Mouse (Mus musculus): Measurements from ENCODE around the gene Vps36. TPM values are rescaled to one million over a fixed set of nuclear protein-coding genes. Genes with fewer than 3 reads are reported as not detected.

The Vps36 gene
- polyA plus RNA-seq, 1 experiment from 2014 or later = 34.0 TPM

DNA sequence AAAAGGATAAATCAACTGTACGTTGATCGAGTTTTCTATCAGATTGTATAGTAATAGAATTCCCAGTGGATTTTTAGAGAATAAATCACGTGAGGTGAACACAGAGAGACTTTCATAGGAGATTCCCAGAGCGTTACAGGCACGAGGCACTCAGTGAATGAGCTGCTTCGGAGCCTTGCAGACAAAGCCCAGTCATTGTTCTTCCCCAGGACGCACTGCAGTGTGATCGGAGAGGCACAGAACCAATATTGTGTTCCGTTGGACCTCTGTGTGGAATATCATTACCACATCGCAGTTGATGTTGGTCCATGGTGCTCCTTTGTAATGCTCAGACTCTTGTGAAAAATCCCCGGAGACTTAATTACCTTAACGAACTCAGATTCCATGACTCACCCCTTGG lies 55.3 kb downstream of the Vps36 start:
- ATAC-seq = no peak
- H3K27ac ChIP-seq (ENCODE audit: low read length) = no peak overlapping the region
- 82% methylated on average over 12 of the region's 12 CpGs for WGBS

DNA sequence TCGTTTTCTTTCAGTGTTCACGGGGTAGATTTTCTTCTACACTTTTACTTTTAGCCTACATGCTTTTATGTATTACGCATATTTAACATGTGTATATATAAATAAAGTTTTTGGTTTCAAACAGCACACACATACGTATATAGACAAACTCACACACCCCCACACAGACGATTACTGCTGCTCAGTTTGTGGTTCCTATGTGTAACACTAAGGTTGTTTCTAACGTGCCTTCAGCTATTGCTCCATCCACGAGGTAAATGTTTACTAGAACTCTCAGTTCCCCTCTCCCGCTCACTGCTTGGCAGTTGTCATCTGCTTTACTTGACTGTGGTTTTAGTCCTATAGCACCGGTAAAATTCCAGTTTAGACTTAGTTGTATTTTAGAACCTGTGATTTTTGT lies 56.5 kb downstream of the Vps36 start:
- H3K4me3 ChIP-seq (ENCODE audit: low read length) = no peak overlapping the region
- no peaks in the 10 kb centered on the region for H3K4me1 ChIP-seq (ENCODE audit: control insufficient read depth, insufficient read depth, low read length)
- H3K27ac ChIP-seq (ENCODE audit: low read length) = no peak overlapping the region
- no peaks in the 10 kb centered on the region for H3K27me3 ChIP-seq (replicated peaks; ENCODE audit: control insufficient read depth, insufficient read depth, low read length)
- H3K4me2 ChIP-seq (ENCODE audit: low read depth, low read length) = no peak overlapping the region
- 70% methylated on average over 9 of the region's 9 CpGs for WGBS
- H3K9me3 ChIP-seq (ENCODE audit: control insufficient read depth, low read length) = peaks cover 2% of the 10 kb centered on the region; the same call in 1 of the 2 replicates
- H3K9ac ChIP-seq (ENCODE audit: low read depth, low read length) = no peak overlapping the region
- ATAC-seq = no peak
- no peaks in the 10 kb centered on the region for H3K36me3 ChIP-seq (ENCODE audit: control insufficient read depth, insufficient read depth, low read length)

More for the DNA sequence above, 55.3 kb downstream of the Vps36 start:
- Histone ChIP-seq H3K4me2 (ENCODE audit: low read depth, low read length) (no peak overlapping the region), H3K9ac (ENCODE audit: low read depth, low read length) (no peak overlapping the region), H3K36me3 (ENCODE audit: control insufficient read depth, insufficient read depth, low read length) (no peaks in the 10 kb centered on the region), H3K4me1 (ENCODE audit: control insufficient read depth, insufficient read depth, low read length) (no peaks in the 10 kb centered on the region), H3K27me3 (replicated peaks; ENCODE audit: control insufficient read depth, insufficient read depth, low read length) (no peaks in the 10 kb centered on the region), H3K9me3 (ENCODE audit: control insufficient read depth, low read length) (no peaks in the 10 kb centered on the region), H3K4me3 (ENCODE audit: low read length) (no peak overlapping the region)

DNA sequence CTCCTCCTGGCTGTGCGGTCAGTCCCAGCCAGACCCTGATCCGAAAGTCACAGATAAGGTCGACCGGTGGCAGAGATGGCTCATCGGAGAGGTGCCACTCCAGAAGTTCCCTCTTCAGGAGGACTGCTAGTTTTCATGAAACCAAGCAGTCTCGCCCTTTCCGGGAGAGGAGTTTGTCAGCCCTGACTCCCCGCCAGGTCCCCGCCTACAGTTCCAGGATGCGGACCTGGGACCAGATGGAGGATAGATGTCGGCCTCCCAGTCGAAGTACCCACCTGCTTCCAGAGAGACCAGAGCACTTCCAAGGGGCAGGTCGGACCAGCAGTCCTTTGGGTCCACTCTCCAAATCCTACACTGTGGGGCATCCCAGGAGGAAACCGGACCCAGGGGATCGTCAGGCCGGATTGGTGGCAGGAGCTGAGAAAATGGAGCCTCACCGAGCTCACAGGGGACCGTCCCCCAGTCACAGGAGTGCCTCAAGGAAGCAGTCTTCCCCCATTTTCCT lies 66.4 kb downstream of the Vps36 start:
- Histone ChIP-seq H3K4me2 (ENCODE audit: low read depth, low read length) (no peak overlapping the region), H3K36me3 (ENCODE audit: control insufficient read depth, insufficient read depth, low read length) (no peaks in the 10 kb centered on the region), H3K27me3 (replicated peaks; ENCODE audit: control insufficient read depth, insufficient read depth, low read length) (no peaks in the 10 kb centered on the region), H3K4me3 (ENCODE audit: low read length) (no peak overlapping the region), H3K9me3 (ENCODE audit: control insufficient read depth, low read length) (peaks cover 3% of the 10 kb centered on the region; the same call in 1 of the 2 replicates), H3K4me1 (ENCODE audit: control insufficient read depth, insufficient read depth, low read length) (no peaks in the 10 kb centered on the region), H3K27ac (ENCODE audit: low read length) (no peak overlapping the region), H3K9ac (ENCODE audit: low read depth, low read length) (no peak overlapping the region)
- no peak for ATAC-seq
- 84% methylated on average over 18 of the region's 18 CpGs for WGBS

DNA sequence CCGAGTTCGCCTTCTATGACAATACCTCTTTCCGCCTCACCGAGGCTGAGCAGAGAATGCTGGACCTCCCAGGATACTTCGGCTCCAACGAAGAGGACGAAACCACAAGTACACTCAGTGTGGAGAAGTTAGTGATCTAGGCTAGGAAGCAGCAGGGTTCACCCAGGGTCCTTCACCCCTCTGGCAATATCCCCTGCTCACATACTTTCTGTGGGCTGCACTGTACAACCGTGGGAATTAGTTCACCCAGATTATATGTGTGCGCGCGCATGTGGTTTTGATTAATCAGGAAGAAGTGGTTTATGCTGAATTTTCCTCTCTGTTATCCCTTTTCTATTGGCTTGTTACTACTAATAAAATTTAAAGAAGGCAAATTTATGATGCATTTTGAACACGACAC lies 66.9 kb downstream of the Vps36 start:
- Histone ChIP-seq H3K4me2 (ENCODE audit: low read depth, low read length) (no peak overlapping the region), H3K27ac (ENCODE audit: low read length) (no peak overlapping the region), H3K27me3 (replicated peaks; ENCODE audit: control insufficient read depth, insufficient read depth, low read length) (no peaks in the 10 kb centered on the region), H3K4me1 (ENCODE audit: control insufficient read depth, insufficient read depth, low read length) (no peaks in the 10 kb centered on the region), H3K4me3 (ENCODE audit: low read length) (no peak overlapping the region), H3K9ac (ENCODE audit: low read depth, low read length) (no peak overlapping the region), H3K36me3 (ENCODE audit: control insufficient read depth, insufficient read depth, low read length) (no peaks in the 10 kb centered on the region), H3K9me3 (ENCODE audit: control insufficient read depth, low read length) (no peaks in the 10 kb centered on the region)
- 86% methylated on average over 12 of the region's 12 CpGs for WGBS
- ATAC-seq = no peak

DNA sequence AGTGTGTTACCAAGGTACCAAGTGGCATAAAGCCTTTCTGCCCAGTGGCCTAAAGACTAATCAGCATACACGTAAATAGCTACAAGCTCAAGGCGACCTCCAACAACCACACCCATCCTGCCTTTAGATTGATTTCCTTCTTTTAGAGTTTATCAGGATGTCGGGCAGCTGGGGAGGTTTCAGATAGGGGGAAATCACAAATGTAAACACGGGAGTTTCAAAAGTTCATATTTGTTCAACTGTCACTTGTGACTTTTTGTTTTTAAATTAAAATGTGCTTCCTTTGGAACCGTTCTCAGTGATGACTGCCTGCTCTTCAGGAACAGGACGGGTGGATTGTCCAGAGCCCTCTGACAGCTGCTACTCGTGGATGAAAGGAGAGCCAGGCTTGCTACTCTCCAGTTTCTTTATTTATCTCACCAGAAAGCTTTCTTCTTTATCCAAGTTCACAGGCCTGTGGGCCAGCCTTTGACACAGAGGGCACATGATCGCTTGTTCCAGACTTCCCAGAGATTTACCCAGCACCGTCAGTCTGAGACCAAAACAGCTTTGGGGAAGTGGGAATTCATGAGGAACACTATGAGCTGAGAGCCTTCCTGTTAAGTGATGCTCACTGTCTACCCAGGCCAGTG lies 67.6 kb downstream of the Vps36 start:
- Histone ChIP-seq H3K9me3 (ENCODE audit: control insufficient read depth, low read length) (no peaks in the 10 kb centered on the region), H3K4me3 (ENCODE audit: low read length) (no peak overlapping the region), H3K4me1 (ENCODE audit: control insufficient read depth, insufficient read depth, low read length) (no peaks in the 10 kb centered on the region), H3K27ac (ENCODE audit: low read length) (no peak overlapping the region), H3K36me3 (ENCODE audit: control insufficient read depth, insufficient read depth, low read length) (no peaks in the 10 kb centered on the region), H3K4me2 (ENCODE audit: low read depth, low read length) (no peak overlapping the region), H3K27me3 (replicated peaks; ENCODE audit: control insufficient read depth, insufficient read depth, low read length) (no peaks in the 10 kb centered on the region), H3K9ac (ENCODE audit: low read depth, low read length) (no peak overlapping the region)
- 31% methylated on average over 9 of the region's 9 CpGs for WGBS
- 0 out of 2 replicates have a peak, but pooled peaks have one; percentile 33 for ATAC-seq

DNA sequence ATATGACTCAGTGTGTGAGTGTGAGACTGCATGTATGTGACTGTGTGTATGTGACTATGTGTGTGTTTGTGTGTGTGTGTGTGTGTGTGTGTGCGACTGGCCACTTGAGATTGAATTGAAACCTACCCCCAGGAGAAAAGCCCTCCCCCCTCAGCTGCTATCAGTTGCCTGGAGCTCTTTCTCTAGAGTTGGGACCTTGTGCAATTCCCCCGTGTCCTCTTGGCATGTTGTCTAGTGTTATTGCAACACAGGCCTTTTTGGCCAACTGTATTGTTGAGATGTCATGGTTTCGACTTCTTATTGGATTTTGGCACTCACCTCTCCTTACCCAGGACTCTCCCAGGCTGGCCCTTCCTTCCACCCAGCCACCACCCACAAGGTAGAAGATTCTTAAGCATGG lies 69.7 kb downstream of the Vps36 start:
- no peaks in the 10 kb centered on the region for H3K9me3 ChIP-seq (ENCODE audit: control insufficient read depth, low read length)
- H3K4me2 ChIP-seq (ENCODE audit: low read depth, low read length) = no peak overlapping the region
- no peaks in the 10 kb centered on the region for H3K36me3 ChIP-seq (ENCODE audit: control insufficient read depth, insufficient read depth, low read length)
- H3K4me1 ChIP-seq (ENCODE audit: control insufficient read depth, insufficient read depth, low read length) = no peaks in the 10 kb centered on the region
- H3K4me3 ChIP-seq (ENCODE audit: low read length) = no peak overlapping the region
- no peak overlapping the region for H3K27ac ChIP-seq (ENCODE audit: low read length)
- no peaks in the 10 kb centered on the region for H3K27me3 ChIP-seq (replicated peaks; ENCODE audit: control insufficient read depth, insufficient read depth, low read length)
- H3K9ac ChIP-seq (ENCODE audit: low read depth, low read length) = no peak overlapping the region
- WGBS = 81% methylated on average over 3 of the region's 3 CpGs
- no peak for ATAC-seq

DNA sequence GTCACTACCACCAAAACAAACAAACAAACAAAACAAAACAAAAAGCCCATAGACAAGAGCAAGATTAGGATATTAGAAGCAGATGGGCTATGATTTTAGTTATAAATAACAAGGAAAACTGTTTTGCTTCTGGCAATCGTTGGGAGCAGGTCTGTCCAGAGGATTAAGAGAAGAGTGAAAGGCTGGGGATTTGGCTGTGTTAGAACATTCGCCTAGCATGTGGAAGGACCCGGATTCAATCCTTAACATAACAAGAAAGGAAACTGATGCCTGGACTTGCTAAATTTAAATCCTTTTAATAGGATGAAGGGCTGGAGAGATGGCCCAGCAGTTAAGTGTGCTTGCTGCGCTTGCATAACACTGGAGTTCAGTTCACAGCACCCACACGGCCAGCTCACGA lies 71.7 kb downstream of the Vps36 start:
- Histone ChIP-seq H3K36me3 (ENCODE audit: control insufficient read depth, insufficient read depth, low read length) (no peaks in the 10 kb centered on the region), H3K4me1 (ENCODE audit: control insufficient read depth, insufficient read depth, low read length) (no peaks in the 10 kb centered on the region), H3K9me3 (ENCODE audit: control insufficient read depth, low read length) (no peaks in the 10 kb centered on the region), H3K27ac (ENCODE audit: low read length) (no peak overlapping the region), H3K4me3 (ENCODE audit: low read length) (no peak overlapping the region), H3K27me3 (replicated peaks; ENCODE audit: control insufficient read depth, insufficient read depth, low read length) (no peaks in the 10 kb centered on the region), H3K4me2 (ENCODE audit: low read depth, low read length) (no peak overlapping the region), H3K9ac (ENCODE audit: low read depth, low read length) (no peak overlapping the region)
- ATAC-seq = no peak
- WGBS = 84% methylated on average over 6 of the region's 6 CpGs

DNA sequence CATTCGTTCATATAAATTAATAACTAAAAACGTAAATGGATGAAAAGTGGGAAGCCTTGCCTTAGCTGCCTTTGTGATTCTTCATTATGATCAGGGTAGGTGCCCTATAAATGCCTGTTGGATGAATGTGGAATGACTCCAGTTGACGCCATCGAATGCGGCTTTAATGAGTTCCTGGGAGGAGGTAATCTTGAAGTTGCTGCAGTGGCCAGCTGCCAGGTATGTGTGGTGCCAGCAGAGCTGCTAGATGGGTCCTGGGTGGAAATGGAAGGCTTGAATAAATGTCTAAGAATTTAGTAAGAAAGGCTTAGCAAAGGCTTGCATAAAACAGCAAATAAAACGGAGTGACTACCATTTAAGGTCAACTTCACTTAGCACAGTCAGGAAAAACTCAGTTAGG lies 72.2 kb downstream of the Vps36 start:
- 88% methylated on average over 6 of the region's 6 CpGs for WGBS
- H3K27ac ChIP-seq (ENCODE audit: low read length) = no peak overlapping the region
- ATAC-seq = no peak
- no peak overlapping the region for H3K4me2 ChIP-seq (ENCODE audit: low read depth, low read length)
- no peak overlapping the region for H3K4me3 ChIP-seq (ENCODE audit: low read length)
- H3K9me3 ChIP-seq (ENCODE audit: control insufficient read depth, low read length) = no peaks in the 10 kb centered on the region
- H3K27me3 ChIP-seq (replicated peaks; ENCODE audit: control insufficient read depth, insufficient read depth, low read length) = no peaks in the 10 kb centered on the region
- H3K36me3 ChIP-seq (ENCODE audit: control insufficient read depth, insufficient read depth, low read length) = no peaks in the 10 kb centered on the region
- H3K9ac ChIP-seq (ENCODE audit: low read depth, low read length) = no peak overlapping the region
- H3K4me1 ChIP-seq (ENCODE audit: control insufficient read depth, insufficient read depth, low read length) = no peaks in the 10 kb centered on the region

DNA sequence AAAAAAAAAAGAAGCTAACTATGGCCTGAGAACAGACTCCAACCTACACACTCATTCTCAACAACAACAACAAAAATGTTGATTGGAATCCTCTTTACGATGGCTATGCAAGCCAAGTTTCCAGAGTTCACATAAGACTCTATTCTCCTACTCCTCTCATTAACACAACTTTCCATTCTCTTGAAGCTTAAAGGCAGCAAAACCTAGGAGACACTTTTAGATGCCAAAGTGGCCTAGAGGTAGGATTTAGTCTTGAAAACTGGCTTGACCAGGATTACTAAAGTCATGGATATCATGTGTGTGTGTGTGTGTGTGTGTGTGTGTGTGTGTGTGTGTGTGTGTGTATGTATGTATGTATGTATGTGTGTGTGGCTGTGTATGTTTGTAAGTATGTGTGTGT lies 72.6 kb downstream of the Vps36 start:
- 86% methylated on average over 1 of the region's 1 CpGs for WGBS

DNA sequence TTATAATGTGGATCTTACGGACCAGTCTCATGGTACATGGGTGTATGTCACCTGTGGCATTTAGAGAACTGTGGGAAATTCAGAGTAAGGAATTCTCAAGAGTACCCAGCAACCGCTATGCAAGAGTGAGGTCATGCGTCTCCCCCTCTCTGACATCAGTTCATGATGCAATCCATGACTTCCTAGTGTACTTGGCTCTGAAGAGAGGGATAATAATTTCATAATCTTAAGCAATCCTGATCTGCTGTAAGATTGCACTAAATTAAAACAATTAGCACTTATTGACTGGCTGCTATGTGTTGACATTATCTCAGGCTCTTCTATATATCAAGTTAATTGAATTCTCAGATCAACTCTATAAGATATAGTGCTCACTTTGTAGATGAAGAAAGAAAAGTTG lies 74.2 kb downstream of the Vps36 start:
- no peaks in the 10 kb centered on the region for H3K9me3 ChIP-seq (ENCODE audit: control insufficient read depth, low read length)
- no peaks in the 10 kb centered on the region for H3K27me3 ChIP-seq (replicated peaks; ENCODE audit: control insufficient read depth, insufficient read depth, low read length)
- WGBS = 90% methylated on average over 3 of the region's 3 CpGs
- H3K4me2 ChIP-seq (ENCODE audit: low read depth, low read length) = no peak overlapping the region
- no peaks in the 10 kb centered on the region for H3K36me3 ChIP-seq (ENCODE audit: control insufficient read depth, insufficient read depth, low read length)
- H3K4me1 ChIP-seq (ENCODE audit: control insufficient read depth, insufficient read depth, low read length) = no peaks in the 10 kb centered on the region
- ATAC-seq = no peak
- H3K27ac ChIP-seq (ENCODE audit: low read length) = no peak overlapping the region
- H3K4me3 ChIP-seq (ENCODE audit: low read length) = no peak overlapping the region
- no peak overlapping the region for H3K9ac ChIP-seq (ENCODE audit: low read depth, low read length)

More for the DNA sequence above, 72.6 kb downstream of the Vps36 start:
- no peak for ATAC-seq
- H3K4me3 ChIP-seq (ENCODE audit: low read length) = no peak overlapping the region
- no peaks in the 10 kb centered on the region for H3K4me1 ChIP-seq (ENCODE audit: control insufficient read depth, insufficient read depth, low read length)
- H3K36me3 ChIP-seq (ENCODE audit: control insufficient read depth, insufficient read depth, low read length) = no peaks in the 10 kb centered on the region
- no peak overlapping the region for H3K27ac ChIP-seq (ENCODE audit: low read length)
- no peak overlapping the region for H3K4me2 ChIP-seq (ENCODE audit: low read depth, low read length)
- H3K9ac ChIP-seq (ENCODE audit: low read depth, low read length) = no peak overlapping the region
- H3K9me3 ChIP-seq (ENCODE audit: control insufficient read depth, low read length) = no peaks in the 10 kb centered on the region
- no peaks in the 10 kb centered on the region for H3K27me3 ChIP-seq (replicated peaks; ENCODE audit: control insufficient read depth, insufficient read depth, low read length)
